Comparison of ENCODE assay signal across 10 mouse cellular contexts in genomic region chr13:33942212-33942779, GRCm38 (mm10). TPM values are rescaled to one million over a fixed set of nuclear protein-coding genes. Genes with fewer than 3 reads are reported as not detected.
A peak's percentile ranks its signal among the peaks of the same experiment; 100 is the strongest.
DNase-seq lines count a peak whose midpoint lies in the region; TF ChIP-seq lines count a peak whose summit lies in the region.
"Had no signal": no experiment of that assay in that cellular context is flagged by ENCODE, and none has a peak within 500 bp of the region (broad histone marks: within the 10 kb centered on the region; RNA-seq: fewer than 3 reads in every experiment).

No protein-coding gene starts in this region.

- 45% methylated on average over 4 of the region's 4 CpGs for WGBS in cerebellum, adult 2 months
- WGBS in small intestine, adult 2 months = 50% methylated on average over 4 of the region's 4 CpGs

- H3K4me1 ChIP-seq in cerebellum, adult 2 months (ENCODE audit: control insufficient read depth, insufficient read depth, low read length) = no peaks in the 10 kb centered on the region
- H3K4me1 ChIP-seq in small intestine, adult 2 months (ENCODE audit: control insufficient read depth, insufficient read depth, insufficient read length, low read length) = no peaks in the 10 kb centered on the region
- H3K4me1 ChIP-seq: lung, embryonic 15.5 days had no signal

- TF ChIP-seq CTCF in cerebellum, adult 2 months (IDR thresholded peaks at IDR 0.05; ENCODE audit: borderline replicate concordance, insufficient read depth, low read depth, low read length) = peak; percentile 30; the same call in 1 of the 2 replicates
- peak; percentile 77 for TF ChIP-seq CTCF in layer of hippocampus, adult 2 months (conservative IDR thresholded peaks at IDR 0.05)
- peak; percentile 65; the same call in 1 of the 2 replicates for TF ChIP-seq CTCF in small intestine, adult 2 months (IDR thresholded peaks at IDR 0.05; ENCODE audit: extremely low read depth, insufficient read length, insufficient replicate concordance, low read depth, low read length)

- intact Hi-C loops in left cerebral cortex, postnatal 4 days (cut with DNase I) = no loop called here
- intact Hi-C loops in heart, postnatal 25 days (cut with DNase I) = no loop called here

- H3K27ac ChIP-seq in cerebellum, adult 2 months (ENCODE audit: insufficient read depth, low read length) = no peak overlapping the region
- no peak overlapping the region for H3K27ac ChIP-seq in layer of hippocampus, adult 2 months
- no peak overlapping the region for H3K27ac ChIP-seq in small intestine, adult 2 months (ENCODE audit: insufficient read depth, low read depth, low read length)
- H3K27ac ChIP-seq: lung, embryonic 15.5 days had no signal

- H3K4me3 ChIP-seq in cerebellum, adult 2 months (replicated peaks; ENCODE audit: insufficient read depth, low read depth, low read length) = no peak overlapping the region
- no peak overlapping the region for H3K4me3 ChIP-seq in layer of hippocampus, adult 2 months
- no peak overlapping the region for H3K4me3 ChIP-seq in small intestine, adult 2 months (ENCODE audit: low read depth, low read length)
- H3K4me3 ChIP-seq: lung, embryonic 15.5 days had no signal

- no peak for DNase-seq in cerebellum, adult 2 months
- no peak for DNase-seq in cerebellum, adult 8-10 months
- DNase-seq in layer of hippocampus, adult 2 months (ENCODE audit: low spot score in 2 of 2) = peak in 1 of 2 experiments; percentile 29
- no peak for DNase-seq in layer of hippocampus, postnatal 14 days (ENCODE audit: low spot score in 2 of 2)
- peak; percentile 66 for DNase-seq in adrenal gland, postnatal 10 days
- peak; percentile 17 for DNase-seq in left cerebral cortex, postnatal 4 days
- DNase-seq in heart, postnatal 25 days (ENCODE audit: low spot score) = no peak

- H3K36me3 ChIP-seq in small intestine, adult 2 months (ENCODE audit: control insufficient read depth, insufficient read depth, low read length) = no peaks in the 10 kb centered on the region
- H3K36me3 ChIP-seq: lung, embryonic 15.5 days had no signal

- H3K27me3 ChIP-seq in cerebellum, adult 2 months (ENCODE audit: control insufficient read depth, insufficient read depth, low read length) = no peaks in the 10 kb centered on the region
- no peaks in the 10 kb centered on the region for H3K27me3 ChIP-seq in small intestine, adult 2 months (ENCODE audit: control insufficient read depth, insufficient read depth, low read length)
- H3K27me3 ChIP-seq: lung, embryonic 15.5 days had no signal

- no peak for TF ChIP-seq POLR2A in cerebellum, adult 2 months (IDR thresholded peaks at IDR 0.05; ENCODE audit: borderline replicate concordance, insufficient read depth, low read length)
- no peak for TF ChIP-seq POLR2A in small intestine, adult 2 months (IDR thresholded peaks at IDR 0.05; ENCODE audit: low read depth, low read length)

RNA-seq across cellular contexts. Expression of gene Nqo2, which starts 22.2 kb away (rescaled TPM):
- polyA plus RNA-seq in cerebellum, adult 2 months (2012; rRNA removed) = 13.0 and 13.9 TPM in 2 replicates
- 1 to 10 TPM; 7.5 to 9.1 TPM for total RNA-seq in layer of hippocampus, adult 2 months (2021)
- 1 to 10 TPM; 5.3 to 7.1 TPM for total RNA-seq in layer of hippocampus, postnatal 14 days (2021)
- 10 to 100 TPM; 32.2 to 42.3 TPM for total RNA-seq in adrenal gland, postnatal 10 days (2021)
- 1 to 10 TPM; 3.2 to 3.3 TPM for total RNA-seq in left cerebral cortex, postnatal 4 days (2021)
- 2.4 and 3.3 TPM in 2 replicates for polyA plus RNA-seq in small intestine, adult 2 months (2012; rRNA removed)
- total RNA-seq in heart, postnatal 25 days (2021) = 10 to 100 TPM; 38.6 to 38.9 TPM

RNA-seq across cellular contexts. Expression of gene Serpinb6c, which starts 36.8 kb away (rescaled TPM):
- polyA plus RNA-seq in cerebellum, adult 2 months (2012; rRNA removed) = 0.18 and 0.33 TPM in 2 replicates
- under 1 TPM; 0.59 to 0.97 TPM for total RNA-seq in layer of hippocampus, adult 2 months (2021)
- under 1 TPM; 0.38 to 0.58 TPM for total RNA-seq in layer of hippocampus, postnatal 14 days (2021)
- under 1 TPM in 1 of 2 experiments, not detected in 1; 0.39 TPM for total RNA-seq in adrenal gland, postnatal 10 days (2021)
- total RNA-seq in left cerebral cortex, postnatal 4 days (2021) = under 1 TPM in 1 of 2 experiments, not detected in 1; 0.40 TPM
- not detected in 2 replicates for polyA plus RNA-seq in small intestine, adult 2 months (2012; rRNA removed)
- total RNA-seq in heart, postnatal 25 days (2021) = not detected
- polyA plus RNA-seq: heart, embryonic 14.5 days had no signal

RNA-seq across cellular contexts. Expression of gene Ripk1, which starts 59.9 kb away (rescaled TPM):
- 3.4 and 3.8 TPM in 2 replicates for polyA plus RNA-seq in cerebellum, adult 2 months (2012; rRNA removed)
- total RNA-seq in layer of hippocampus, adult 2 months (2021) = 1 to 10 TPM; 6.9 to 7.3 TPM
- total RNA-seq in layer of hippocampus, postnatal 14 days (2021) = 1 to 10 TPM; 7.7 to 8.2 TPM
- total RNA-seq in adrenal gland, postnatal 10 days (2021) = 10 to 100 TPM; 27.4 to 27.7 TPM
- total RNA-seq in left cerebral cortex, postnatal 4 days (2021) = 10 to 100 TPM; 11.7 to 12.7 TPM
- 10.2 and 18.8 TPM in 2 replicates for polyA plus RNA-seq in small intestine, adult 2 months (2012; rRNA removed)
- total RNA-seq in heart, postnatal 25 days (2021) = 1 to 10 TPM; 7.9 to 8.2 TPM

Comparison
In these comparisons a context has a peak if more than half of its experiments do, and no peak if none do; other contexts are left out.
1. DNase-seq: peak in adrenal gland, postnatal 10 days (single experiment) and left cerebral cortex, postnatal 4 days (single experiment); none in cerebellum, adult 2 months (0 of 2), cerebellum, adult 8-10 months (single experiment), layer of hippocampus, postnatal 14 days (0 of 2) and heart, postnatal 25 days (single experiment).
2. Peak in every context shown above with its lines, with median percentiles within 50 percentile points of each other: CTCF ChIP-seq.